Mouse (Mus musculus): Measurements from ENCODE around the gene Dnajc4. TPM values are rescaled to one million over a fixed set of nuclear protein-coding genes. Genes with fewer than 3 reads are reported as not detected.

The Dnajc4 gene
- total RNA-seq, 4 experiments from 2014 or later = 32.2 to 37.7 (median 36.4) TPM

DNA sequence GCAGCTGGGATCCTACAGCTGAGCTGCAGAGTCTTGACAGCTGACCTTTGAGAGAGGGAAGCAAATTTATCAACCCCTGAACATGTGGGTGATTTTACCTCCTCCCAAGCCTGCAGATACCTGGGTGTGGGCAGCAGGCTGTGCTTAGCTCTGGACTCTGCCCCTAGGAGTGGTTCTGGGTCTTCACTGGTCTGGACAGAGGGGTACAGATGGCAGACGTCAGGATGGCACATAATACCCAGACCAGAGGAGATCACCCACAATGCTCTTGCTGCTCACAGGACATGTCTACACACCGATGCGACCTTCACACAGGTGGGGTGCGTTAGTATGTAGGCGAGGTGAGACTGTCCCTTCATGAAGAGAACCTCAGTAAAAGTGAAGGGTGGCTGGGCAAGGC lies 42.8 kb downstream of the Dnajc4 start:
- no peak for DNase-seq (ENCODE audit: low spot score in 2 of 2)

DNA sequence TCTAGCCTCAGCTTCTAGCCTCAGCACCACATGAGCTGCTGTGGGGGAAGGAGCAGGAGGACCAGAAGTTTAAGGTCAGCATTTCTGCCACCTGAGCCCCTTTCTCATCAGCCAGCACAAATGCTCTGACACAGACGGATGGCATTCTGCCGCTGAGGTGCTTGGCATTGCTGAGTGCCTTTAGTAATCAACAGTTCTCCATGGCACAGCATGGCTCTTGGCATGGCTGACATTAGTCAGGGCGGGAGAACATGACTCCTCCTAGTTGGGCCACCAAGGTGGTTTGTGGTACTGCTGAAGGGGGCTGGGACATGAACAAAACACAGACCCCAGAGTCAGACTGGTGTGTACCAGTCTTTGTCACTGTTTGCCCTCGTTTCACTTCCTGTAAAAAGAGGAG lies 44.2 kb downstream of the Dnajc4 start:
- DNase-seq (ENCODE audit: low spot score in 2 of 2) = no peak

DNA sequence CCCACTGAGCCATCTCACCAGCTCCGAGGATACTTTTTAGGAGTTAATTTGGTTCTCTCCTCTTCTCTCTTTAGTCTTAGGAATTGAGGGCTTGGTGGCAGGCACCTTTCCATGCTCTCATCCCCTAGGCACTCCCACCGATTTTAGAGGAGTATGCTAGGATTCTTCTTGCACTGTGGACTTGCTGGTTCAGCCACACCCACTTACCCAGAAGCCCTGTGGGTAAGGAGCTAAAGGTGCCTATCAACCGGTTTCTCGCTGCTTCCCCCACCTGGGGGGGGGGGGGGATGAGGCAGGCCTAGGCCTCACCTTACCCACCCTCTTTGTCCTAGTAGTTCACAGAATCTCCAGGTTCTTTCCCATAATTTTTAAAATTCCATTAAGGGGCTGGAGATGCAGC lies 44.6 kb downstream of the Dnajc4 start:
- DNase-seq (ENCODE audit: low spot score in 2 of 2) = no peak

DNA sequence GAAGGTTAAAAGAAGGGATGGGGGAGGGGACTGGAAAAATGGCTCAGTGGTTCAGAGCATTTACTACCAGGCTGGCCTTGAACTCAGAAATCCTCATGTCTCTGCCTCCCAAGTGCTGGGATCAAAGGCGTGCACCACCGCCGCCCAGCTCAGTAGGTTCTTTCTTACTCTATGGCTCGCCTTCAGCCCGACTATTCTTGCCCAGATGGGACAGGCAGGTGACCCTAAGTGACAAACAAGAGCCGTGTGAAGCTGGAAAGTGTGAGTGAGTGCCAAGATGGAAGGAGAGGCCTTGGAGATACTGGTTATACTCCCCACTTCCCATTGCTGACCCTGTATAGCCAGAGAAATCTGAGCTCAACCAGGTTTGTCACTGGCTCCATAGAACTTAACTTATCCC lies 48.7 kb downstream of the Dnajc4 start:
- no peak for DNase-seq (ENCODE audit: low spot score in 2 of 2)

DNA sequence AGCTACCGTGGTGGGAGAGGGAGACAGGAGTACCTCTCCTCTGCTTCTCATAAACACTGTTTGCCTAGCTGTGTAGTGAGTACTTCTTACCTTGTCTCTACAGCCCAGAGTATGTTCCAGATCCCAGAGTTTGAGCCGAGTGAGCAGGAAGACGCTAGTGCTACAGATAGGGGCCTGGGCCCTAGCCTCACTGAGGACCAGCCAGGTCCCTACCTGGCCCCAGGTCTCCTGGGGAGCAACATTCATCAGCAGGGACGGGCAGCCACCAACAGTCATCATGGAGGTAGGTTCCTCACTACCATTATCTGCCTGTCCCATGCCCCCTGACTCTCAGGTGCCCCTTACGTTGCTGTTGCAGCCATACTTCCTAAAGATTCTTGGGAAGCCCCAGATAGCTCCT lies 49.6 kb downstream of the Dnajc4 start:
- DNase-seq (ENCODE audit: low spot score in 2 of 2) = no peak

DNA sequence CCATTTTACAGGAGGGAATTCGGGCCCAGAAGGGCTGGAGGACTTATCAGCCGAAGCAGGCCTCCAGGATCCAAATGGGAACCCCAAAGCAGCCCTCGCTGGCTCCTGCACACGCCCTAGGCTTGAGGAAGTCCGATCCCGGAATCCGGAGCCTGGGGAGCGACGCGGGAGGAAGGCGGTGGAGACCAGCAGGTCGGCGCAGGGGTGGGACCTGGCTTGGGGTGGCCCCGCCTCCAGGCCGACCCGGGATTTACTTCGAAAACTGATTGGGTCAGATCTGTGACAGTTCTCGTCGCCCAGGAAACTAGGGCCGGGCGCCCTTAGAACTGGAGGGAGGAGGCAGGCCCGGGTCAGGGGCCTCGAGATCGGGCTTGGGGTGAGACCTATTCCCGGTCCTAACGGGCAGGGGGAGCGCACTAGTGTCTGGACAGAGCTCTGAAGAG lies 50.1 kb downstream of the Dnajc4 start, which contains the start of gene Gpr137:
TSS of gene Gpr137 (minus strand) at position 232 of the 443 bp plus-strand sequence.
- DNase-seq (ENCODE audit: low spot score in 2 of 2) = peak; percentile 93 to 95

DNA sequence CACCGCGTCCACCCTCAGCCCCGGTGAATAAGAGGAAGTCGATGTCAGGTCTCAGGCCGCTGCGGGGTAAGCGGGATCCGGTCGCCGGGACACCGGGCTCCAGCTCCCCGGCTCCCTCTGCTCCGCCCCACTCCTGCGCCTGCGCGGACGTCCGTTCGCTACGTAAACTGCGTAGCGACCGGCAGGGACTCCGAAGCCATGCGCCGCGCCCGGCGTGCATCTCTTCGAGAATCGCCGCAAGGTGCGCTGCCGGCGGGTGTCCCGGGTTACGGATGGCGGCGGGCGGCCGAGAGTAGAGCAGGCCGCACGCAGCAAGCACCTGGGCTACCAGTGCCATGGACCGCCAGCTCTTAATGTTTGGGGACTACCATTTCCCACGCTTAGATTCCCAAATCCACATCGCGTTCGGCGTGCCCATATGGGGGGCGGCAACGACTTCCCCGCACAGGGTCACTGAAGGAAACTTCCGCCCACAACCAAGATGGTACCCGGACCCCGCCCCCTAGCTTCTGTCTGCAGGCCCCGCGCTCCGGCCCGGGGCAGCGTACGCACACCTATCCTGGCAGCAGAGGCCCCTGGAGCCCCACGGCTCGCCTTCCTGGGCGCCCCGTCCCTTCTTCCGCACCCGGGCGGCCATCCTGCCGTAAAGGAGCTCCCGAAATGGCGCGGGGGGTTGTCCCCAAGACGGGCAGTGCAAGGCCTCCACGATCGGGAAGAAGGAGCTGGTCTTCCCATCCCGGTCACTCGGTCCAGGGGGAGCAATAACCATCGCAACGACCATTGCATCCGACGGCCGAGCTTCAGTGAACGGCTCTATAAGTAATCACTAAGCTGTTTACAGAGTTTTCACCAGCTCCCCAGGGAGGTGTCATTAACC lies 50.8 kb downstream of the Dnajc4 start, which contains the start of gene Bad:
TSS of gene Bad (plus strand) at position 490 of the 877 bp plus-strand sequence.
- DNase-seq (ENCODE audit: low spot score in 2 of 2) = peak; percentile 86 to 88

DNA sequence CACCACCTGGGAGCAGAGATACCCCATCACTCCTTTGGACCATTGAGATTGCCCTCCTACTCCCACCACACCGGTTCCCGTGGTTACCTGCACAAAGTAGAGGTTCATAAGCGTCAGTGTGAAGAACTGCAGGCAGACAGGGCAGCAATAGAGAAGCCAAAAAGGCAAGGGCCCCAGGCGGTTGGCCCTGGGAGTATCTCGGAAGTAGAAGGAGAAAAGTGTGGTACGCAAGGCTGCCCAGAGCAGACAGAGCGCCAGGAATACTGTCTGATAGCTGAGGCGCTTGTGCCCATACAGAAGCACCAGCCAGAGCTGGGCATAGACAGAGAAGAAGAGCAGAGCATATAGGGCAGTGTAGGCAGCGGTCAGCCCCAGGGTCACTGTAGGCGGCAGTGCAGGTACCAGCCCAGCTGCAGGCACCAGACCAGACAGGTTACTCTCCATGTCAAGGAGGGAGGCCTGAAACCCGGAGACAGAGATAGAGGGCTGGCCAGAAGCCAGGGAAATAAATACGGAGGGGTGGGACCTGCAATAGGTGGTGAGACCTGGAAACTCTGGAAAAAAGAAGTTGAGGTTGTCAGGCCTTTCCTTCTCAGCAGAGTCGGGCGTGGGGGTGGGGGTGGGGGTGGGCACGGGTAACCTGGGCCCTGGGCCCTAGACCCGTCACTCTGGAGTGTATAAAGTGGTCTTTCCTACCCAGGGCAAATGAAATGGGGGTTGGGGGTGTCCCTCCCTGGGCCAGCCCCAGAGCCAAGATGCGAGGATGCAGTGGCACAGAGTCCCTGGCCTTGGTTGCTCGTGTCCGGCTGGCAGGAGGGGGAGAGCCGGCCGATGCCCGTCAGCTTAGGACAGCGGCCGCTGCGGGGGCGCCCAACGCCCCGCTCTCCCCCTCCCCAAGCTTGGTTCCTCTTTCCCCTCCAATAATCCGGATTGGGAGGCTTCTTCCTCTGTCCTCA lies 51.7 kb downstream of the Dnajc4 start:
- no peak for DNase-seq (ENCODE audit: low spot score in 2 of 2)

DNA sequence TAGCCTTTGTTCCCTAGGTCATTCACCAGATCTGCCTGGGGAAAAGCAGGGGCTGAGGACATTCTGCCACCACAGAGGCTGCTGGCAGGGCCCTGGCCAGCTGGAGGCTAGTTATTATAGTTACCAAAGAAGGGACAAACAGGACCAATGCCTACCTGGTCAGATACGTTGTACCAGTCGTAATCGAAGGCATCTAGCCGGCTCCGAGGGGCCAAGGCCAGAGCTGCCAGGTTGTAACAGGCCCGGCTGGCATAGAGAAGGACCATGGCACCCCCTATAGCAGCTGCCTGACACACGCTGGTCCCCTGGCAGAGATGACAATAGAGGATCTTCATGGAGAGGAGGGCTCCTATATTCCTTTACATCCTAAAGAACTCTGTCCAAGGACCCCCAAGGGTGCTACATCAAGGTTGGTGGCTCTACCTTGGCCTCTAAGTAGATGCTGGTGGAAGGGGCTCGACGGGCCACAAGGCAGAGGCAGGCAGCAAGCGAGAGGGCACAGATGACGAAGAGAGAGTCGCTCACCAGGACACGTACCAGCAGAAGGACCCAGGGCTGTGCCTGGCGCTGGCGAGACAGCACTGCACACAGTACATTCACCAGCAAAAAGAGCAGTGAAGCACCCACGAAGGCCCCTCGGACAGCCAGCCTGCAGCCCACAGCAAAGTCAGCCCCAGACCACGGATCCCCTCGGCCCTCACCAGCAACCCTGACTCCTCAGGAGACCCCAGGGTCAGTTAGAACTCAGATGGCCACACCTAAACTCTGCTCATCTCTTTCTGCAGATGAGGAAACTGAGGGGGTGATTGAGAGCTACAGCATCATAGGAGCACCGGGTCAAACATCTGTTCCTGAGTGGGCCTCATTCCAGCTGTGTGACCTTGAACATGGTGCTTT lies 53.0 kb downstream of the Dnajc4 start:
- no peak for DNase-seq (ENCODE audit: low spot score in 2 of 2)

Other genes starting within 250 kb of the Dnajc4 start
- 10 to 100 TPM in 3 of 4 experiments, 1 to 10 TPM in 1; 9.8 to 12.1 (median 10.5) TPM for gene Rps6ka4, start 151.9 kb downstream of the Dnajc4 start, total RNA-seq (2022)
- gene Ccdc88b, start 134.4 kb downstream of the Dnajc4 start, total RNA-seq (2022) = under 1 TPM; 0.29 to 0.70 (median 0.46) TPM
- 10 to 100 TPM; 34.1 to 46.3 (median 39.7) TPM for gene Trmt112, start 82.9 kb downstream of the Dnajc4 start, total RNA-seq (2022)
- 100 to 1,000 TPM; 195 to 214 (median 202) TPM for gene Prdx5, start 82.5 kb downstream of the Dnajc4 start, total RNA-seq (2022)
- 100 to 1,000 TPM in 1 of 4 experiments, 10 to 100 TPM in 3; 82.8 to 114 (median 93.4) TPM for gene Esrra, start 70.8 kb downstream of the Dnajc4 start, total RNA-seq (2022)
- gene Catsperz, start 67.2 kb downstream of the Dnajc4 start, total RNA-seq (2022) = not detected
- not detected for gene Kcnk4, start 58.1 kb downstream of the Dnajc4 start, total RNA-seq (2022)
- gene Bad, start 50.7 kb downstream of the Dnajc4 start, total RNA-seq (2022) = 10 to 100 TPM in 2 of 4 experiments, 1 to 10 TPM in 2; 8.2 to 11.8 (median 10.6) TPM
- gene Gpr137, start 50.1 kb downstream of the Dnajc4 start, total RNA-seq (2022) = 10 to 100 TPM in 2 of 4 experiments, 1 to 10 TPM in 2; 9.1 to 10.9 (median 10.0) TPM
- 100 to 1,000 TPM; 144 to 194 (median 165) TPM for gene Ppp1r14b, start 17.6 kb downstream of the Dnajc4 start, total RNA-seq (2022)
- gene Plcb3, start 16.1 kb downstream of the Dnajc4 start, total RNA-seq (2022) = 10 to 100 TPM in 1 of 4 experiments, 1 to 10 TPM in 3; 7.0 to 10.9 (median 9.4) TPM
- 10 to 100 TPM in 1 of 4 experiments, 1 to 10 TPM in 3; 4.2 to 10.4 (median 5.8) TPM for gene Fkbp2, start 12.1 kb downstream of the Dnajc4 start, total RNA-seq (2022)
- 100 to 1,000 TPM; 167 to 187 (median 183) TPM for gene Vegfb, start 4.9 kb downstream of the Dnajc4 start, total RNA-seq (2022)
- gene Nudt22, start 3.5 kb upstream of the Dnajc4 start, total RNA-seq (2022) = 10 to 100 TPM; 13.5 to 15.5 (median 15.0) TPM
- gene Trpt1, start 3.6 kb upstream of the Dnajc4 start, total RNA-seq (2022) = 10 to 100 TPM; 20.8 to 31.7 (median 23.7) TPM
- under 1 TPM; 0.41 to 0.94 (median 0.60) TPM for gene Fermt3, start 26.9 kb upstream of the Dnajc4 start, total RNA-seq (2022)
- gene Stip1, start 47.4 kb upstream of the Dnajc4 start, total RNA-seq (2022) = 10 to 100 TPM; 77.9 to 86.5 (median 81.8) TPM
- gene Macrod1, start 64.2 kb upstream of the Dnajc4 start, total RNA-seq (2022) = 100 to 1,000 TPM; 279 to 336 (median 292) TPM
- gene Flrt1, start 113.2 kb upstream of the Dnajc4 start, total RNA-seq (2022) = 1 to 10 TPM in 3 of 4 experiments, under 1 TPM in 1; 0.83 to 2.9 (median 1.7) TPM
- 10 to 100 TPM; 39.9 to 54.3 (median 43.5) TPM for gene Otub1, start 213.7 kb upstream of the Dnajc4 start, total RNA-seq (2022)
- gene Cox8a, start 225.0 kb upstream of the Dnajc4 start, total RNA-seq (2022) = 100 to 1,000 TPM in 1 of 4 experiments, 10 to 100 TPM in 3; 68.4 to 103 (median 82.9) TPM
- 10 to 100 TPM in 3 of 4 experiments, 1 to 10 TPM in 1; 9.2 to 12.4 (median 11.2) TPM for gene Naa40, start 248.6 kb upstream of the Dnajc4 start, total RNA-seq (2022)

Data from gastrocnemius, adult 8-10 months (tissue).